Mouse (Mus musculus): Measurements from ENCODE around the gene Golm1. TPM values are rescaled to one million over a fixed set of nuclear protein-coding genes. Genes with fewer than 3 reads are reported as not detected.
"Not testable (repeated sequence)": the region's sequence is repeated elsewhere in the genome, so short reads cannot be mapped to it uniquely, and the experiment has no call there.

Golm1 gene
- polyA plus RNA-seq (2014; fragmentation: Nextera tagmentation; extraction: Ambion mirVana) = 88.0 and 97.5 TPM in 2 replicates

DNA sequence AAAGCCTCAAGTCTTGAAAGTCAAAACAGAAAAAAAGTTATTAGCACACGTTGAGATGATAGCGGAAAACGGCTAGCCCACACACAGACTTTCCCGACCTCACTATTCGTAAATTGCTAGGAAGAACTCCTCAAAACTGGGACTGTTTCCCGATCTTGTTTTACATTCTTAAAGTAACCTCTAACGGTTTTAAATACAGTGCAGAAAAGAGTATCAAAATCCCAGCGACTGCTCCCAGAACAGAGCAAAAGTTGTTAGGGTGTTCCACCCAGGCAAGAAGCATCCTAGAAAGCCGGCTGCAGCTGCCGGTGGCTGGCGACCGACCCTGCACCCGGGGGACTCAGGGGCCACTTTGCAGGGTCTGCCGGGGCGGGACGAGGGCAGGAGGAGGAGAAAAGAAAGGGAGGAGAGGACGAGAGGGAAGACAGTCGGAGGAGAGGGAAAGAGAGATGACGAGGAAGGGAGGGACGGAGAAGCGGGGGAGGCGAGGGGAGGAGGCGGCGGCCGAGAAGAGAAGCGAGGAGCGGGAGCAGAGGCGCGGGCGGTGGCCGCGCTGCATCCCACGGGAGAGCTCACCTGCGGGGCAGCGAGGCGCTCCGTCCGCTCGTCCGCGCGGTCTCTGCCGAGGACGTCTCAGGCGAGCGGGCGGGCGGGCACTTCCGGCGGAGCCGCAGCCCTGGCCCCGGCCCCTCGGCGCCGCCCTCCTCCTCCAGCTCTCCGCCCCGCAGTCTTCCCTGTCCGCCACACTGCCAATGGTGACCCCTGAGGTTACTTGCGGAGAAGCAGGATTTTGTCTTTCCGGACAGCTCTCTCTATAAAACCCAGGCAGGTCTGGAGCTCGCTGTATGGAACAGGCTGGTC, at the start of gene Golm1:
Golm1 (minus strand) TSS at position 661 of the 861 bp plus-strand sequence.
- Histone ChIP-seq H3K4me2 (ENCODE audit: low read depth, low read length) (peak within 1 kb of the TSS; percentile 28), H3K9ac (replicated peaks; ENCODE audit: low read length) (peak within 1 kb of the TSS; percentile 80), H3K4me3 (ENCODE audit: low read depth, low read length) (peak within 1 kb of the TSS; percentile 73), H3K27me3 (ENCODE audit: control insufficient read depth, insufficient read depth, low read length) (no peaks in the 10 kb centered on the region), H3K4me1 (ENCODE audit: control insufficient read depth, insufficient read depth, low read length) (no peaks in the 10 kb centered on the region), H3K36me3 (replicated peaks; ENCODE audit: control insufficient read depth, insufficient read depth, low read depth, low read length) (no peaks in the 10 kb centered on the region), H3K9me3 (replicated peaks; ENCODE audit: control insufficient read depth, low read length) (no peaks in the 10 kb centered on the region), H3K27ac (replicated peaks; ENCODE audit: low read depth, low read length) (peak within 1 kb of the TSS; percentile 86)
- ATAC-seq (replicated peaks; ENCODE audit: insufficient number of reproducible peaks, low FRiP score, low TSS enrichment, low read depth) = peak; percentile 91
- WGBS = 1% methylated on average over 52 of the region's 61 CpGs
- peak; percentile 80 for DNase-seq (ENCODE audit: low spot score)

DNA sequence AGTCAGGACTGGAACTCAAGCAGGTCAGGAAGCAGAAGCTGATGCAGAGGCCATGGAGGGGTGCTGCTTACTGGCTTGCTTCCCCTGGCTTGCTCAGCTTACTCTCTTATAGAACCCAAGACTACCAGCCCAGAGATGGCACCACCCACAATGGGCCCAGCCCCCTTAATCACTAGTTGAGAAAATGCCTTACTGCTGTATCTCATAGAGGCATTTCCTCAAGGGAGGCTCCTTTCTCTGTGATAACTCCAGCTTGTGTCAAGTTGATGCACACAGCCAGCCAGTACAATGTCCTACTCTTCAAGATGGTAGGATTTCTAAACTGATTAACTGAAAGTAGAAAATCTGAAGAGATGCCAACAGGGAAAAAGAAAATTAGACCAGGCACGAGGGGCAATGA, 46.5 kb upstream of the Golm1 start:
- not testable (repeated sequence) for H3K36me3 ChIP-seq (replicated peaks; ENCODE audit: control insufficient read depth, insufficient read depth, low read depth, low read length); H3K9me3 ChIP-seq (replicated peaks; ENCODE audit: control insufficient read depth, low read length); H3K9ac ChIP-seq (replicated peaks; ENCODE audit: low read length); H3K4me3 ChIP-seq (ENCODE audit: low read depth, low read length); H3K4me2 ChIP-seq (ENCODE audit: low read depth, low read length); H3K27me3 ChIP-seq (ENCODE audit: control insufficient read depth, insufficient read depth, low read length); ATAC-seq (replicated peaks; ENCODE audit: insufficient number of reproducible peaks, low FRiP score, low TSS enrichment, low read depth); H3K27ac ChIP-seq (replicated peaks; ENCODE audit: low read depth, low read length); DNase-seq (ENCODE audit: low spot score); H3K4me1 ChIP-seq (ENCODE audit: control insufficient read depth, insufficient read depth, low read length)
- WGBS = 85% methylated on average over 1 of the region's 1 CpGs

DNA sequence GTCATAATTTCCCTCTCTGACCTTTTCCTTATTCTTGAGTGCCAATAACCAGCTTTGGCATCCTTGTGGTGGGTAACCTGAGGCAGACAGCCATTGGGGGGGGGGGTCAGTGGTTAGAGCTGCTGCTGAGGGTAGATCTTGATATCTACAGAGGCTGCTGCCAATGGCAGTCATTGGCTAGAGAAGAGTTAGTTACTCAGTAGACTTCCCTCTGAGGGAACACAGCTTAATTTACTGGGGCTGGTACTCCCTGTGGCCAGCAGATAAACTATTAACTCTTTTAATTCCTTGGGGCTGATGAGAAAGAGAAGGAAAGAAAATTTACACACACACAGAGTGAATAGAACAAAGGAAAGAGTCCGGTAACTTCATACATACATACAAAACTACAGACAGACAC, 43.9 kb upstream of the Golm1 start:
- no peaks in the 10 kb centered on the region for H3K27me3 ChIP-seq (ENCODE audit: control insufficient read depth, insufficient read depth, low read length)
- H3K9me3 ChIP-seq (replicated peaks; ENCODE audit: control insufficient read depth, low read length) = no peaks in the 10 kb centered on the region
- no peak overlapping the region for H3K4me3 ChIP-seq (ENCODE audit: low read depth, low read length)
- no peaks in the 10 kb centered on the region for H3K4me1 ChIP-seq (ENCODE audit: control insufficient read depth, insufficient read depth, low read length)
- H3K9ac ChIP-seq (replicated peaks; ENCODE audit: low read length) = no peak overlapping the region
- no peak overlapping the region for H3K27ac ChIP-seq (replicated peaks; ENCODE audit: low read depth, low read length)
- no peak for DNase-seq (ENCODE audit: low spot score)
- H3K4me2 ChIP-seq (ENCODE audit: low read depth, low read length) = no peak overlapping the region
- ATAC-seq (replicated peaks; ENCODE audit: insufficient number of reproducible peaks, low FRiP score, low TSS enrichment, low read depth) = no peak
- 85% methylated on average over 1 of the region's 1 CpGs for WGBS
- no peaks in the 10 kb centered on the region for H3K36me3 ChIP-seq (replicated peaks; ENCODE audit: control insufficient read depth, insufficient read depth, low read depth, low read length)

DNA sequence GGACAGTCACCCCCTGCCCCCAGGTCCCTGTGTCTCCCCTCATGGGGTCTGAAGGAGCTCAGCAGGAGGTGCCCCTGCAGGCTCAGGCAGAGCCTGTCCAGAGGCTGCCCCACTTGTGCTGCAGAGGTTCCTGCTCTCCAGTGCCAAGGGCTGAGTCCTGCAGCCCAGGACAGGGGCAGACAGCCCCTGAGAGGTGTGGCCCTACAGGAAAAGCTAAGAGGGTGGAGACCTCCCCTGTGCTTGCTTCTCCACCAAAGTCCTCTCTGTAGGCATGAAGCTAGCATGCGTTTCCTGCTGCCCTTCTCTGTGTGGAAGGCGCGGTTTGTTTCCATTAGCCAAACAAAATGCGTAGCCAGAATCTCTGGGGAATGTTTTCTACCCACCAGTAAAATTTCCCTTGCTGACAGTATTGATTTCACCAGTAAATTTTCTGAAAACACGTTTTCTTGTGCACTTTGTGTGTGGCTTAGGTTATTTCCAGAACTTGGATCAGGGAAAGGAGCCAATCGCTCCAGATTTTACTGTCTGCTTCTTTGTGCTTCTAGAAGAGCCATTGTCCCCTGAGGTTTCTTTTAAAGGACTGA, 43.3 kb upstream of the Golm1 start:
- not testable (repeated sequence) for H3K4me1 ChIP-seq (ENCODE audit: control insufficient read depth, insufficient read depth, low read length); DNase-seq (ENCODE audit: low spot score); H3K4me3 ChIP-seq (ENCODE audit: low read depth, low read length); H3K36me3 ChIP-seq (replicated peaks; ENCODE audit: control insufficient read depth, insufficient read depth, low read depth, low read length); H3K4me2 ChIP-seq (ENCODE audit: low read depth, low read length); H3K27ac ChIP-seq (replicated peaks; ENCODE audit: low read depth, low read length); H3K9me3 ChIP-seq (replicated peaks; ENCODE audit: control insufficient read depth, low read length); H3K9ac ChIP-seq (replicated peaks; ENCODE audit: low read length); H3K27me3 ChIP-seq (ENCODE audit: control insufficient read depth, insufficient read depth, low read length)
- peak; percentile 59; the same call in 1 of the 2 replicates for ATAC-seq (replicated peaks; ENCODE audit: insufficient number of reproducible peaks, low FRiP score, low TSS enrichment, low read depth)
- WGBS = 37% methylated on average over 6 of the region's 6 CpGs

DNA sequence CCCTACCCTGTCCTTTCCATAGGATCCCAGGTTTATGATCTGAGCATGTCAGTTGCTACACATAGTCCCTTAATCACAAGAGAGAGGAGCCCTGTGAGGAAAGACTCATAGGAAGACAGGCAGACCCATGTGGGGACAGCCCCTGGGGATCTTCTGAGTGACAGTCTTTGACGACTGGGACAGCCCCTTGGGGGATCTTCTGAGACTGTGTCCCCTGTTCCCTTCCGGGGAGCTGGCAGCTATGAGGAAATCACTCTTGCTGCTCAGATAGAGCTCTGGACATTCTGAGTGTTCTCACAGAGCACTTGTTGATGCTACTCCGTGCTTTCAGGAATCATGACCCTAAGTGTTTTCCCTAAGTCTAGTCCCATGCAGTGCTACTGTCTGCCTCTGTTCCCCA, 38.1 kb upstream of the Golm1 start:
- Histone ChIP-seq H3K36me3 (replicated peaks; ENCODE audit: control insufficient read depth, insufficient read depth, low read depth, low read length) (no peaks in the 10 kb centered on the region), H3K4me3 (ENCODE audit: low read depth, low read length) (no peak overlapping the region), H3K4me1 (ENCODE audit: control insufficient read depth, insufficient read depth, low read length) (no peaks in the 10 kb centered on the region), H3K27ac (replicated peaks; ENCODE audit: low read depth, low read length) (no peak overlapping the region), H3K27me3 (ENCODE audit: control insufficient read depth, insufficient read depth, low read length) (no peaks in the 10 kb centered on the region), H3K9ac (replicated peaks; ENCODE audit: low read length) (no peak overlapping the region), H3K4me2 (ENCODE audit: low read depth, low read length) (no peak overlapping the region), H3K9me3 (replicated peaks; ENCODE audit: control insufficient read depth, low read length) (no peaks in the 10 kb centered on the region)
- 30% methylated on average over 3 of the region's 3 CpGs for WGBS
- ATAC-seq (replicated peaks; ENCODE audit: insufficient number of reproducible peaks, low FRiP score, low TSS enrichment, low read depth) (no peak), DNase-seq (ENCODE audit: low spot score) (no peak)

DNA sequence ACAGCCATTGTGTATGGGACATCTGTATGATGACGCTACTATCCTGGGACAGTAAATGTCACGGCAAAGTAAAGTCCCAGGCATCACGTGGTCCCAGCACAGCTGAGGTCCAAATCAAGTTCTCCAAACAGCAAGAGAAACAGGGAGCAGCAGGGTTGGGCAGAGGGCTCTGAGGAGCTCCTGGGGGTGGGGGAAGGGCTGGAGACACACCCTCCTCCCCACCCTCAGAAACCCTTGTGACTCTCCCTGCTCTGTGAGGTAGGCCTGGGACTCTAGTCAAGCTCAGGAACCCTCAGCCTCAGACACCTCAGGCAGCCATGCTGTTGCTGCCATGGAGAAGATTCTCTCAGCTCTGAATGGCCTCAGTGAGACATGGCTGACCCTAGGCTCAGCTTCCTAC, 36.4 kb upstream of the Golm1 start, which contains the start of gene Spata31d1b:
Spata31d1b (plus strand) TSS at position 301 of the 400 bp plus-strand sequence.
- ATAC-seq (replicated peaks; ENCODE audit: insufficient number of reproducible peaks, low FRiP score, low TSS enrichment, low read depth); H3K4me2 ChIP-seq (ENCODE audit: low read depth, low read length); H3K4me1 ChIP-seq (ENCODE audit: control insufficient read depth, insufficient read depth, low read length); H3K9ac ChIP-seq (replicated peaks; ENCODE audit: low read length); DNase-seq (ENCODE audit: low spot score); H3K36me3 ChIP-seq (replicated peaks; ENCODE audit: control insufficient read depth, insufficient read depth, low read depth, low read length); H3K4me3 ChIP-seq (ENCODE audit: low read depth, low read length); H3K27ac ChIP-seq (replicated peaks; ENCODE audit: low read depth, low read length); H3K9me3 ChIP-seq (replicated peaks; ENCODE audit: control insufficient read depth, low read length); H3K27me3 ChIP-seq (ENCODE audit: control insufficient read depth, insufficient read depth, low read length): not testable (repeated sequence)
- WGBS = 74% methylated on average over 3 of the region's 3 CpGs

DNA sequence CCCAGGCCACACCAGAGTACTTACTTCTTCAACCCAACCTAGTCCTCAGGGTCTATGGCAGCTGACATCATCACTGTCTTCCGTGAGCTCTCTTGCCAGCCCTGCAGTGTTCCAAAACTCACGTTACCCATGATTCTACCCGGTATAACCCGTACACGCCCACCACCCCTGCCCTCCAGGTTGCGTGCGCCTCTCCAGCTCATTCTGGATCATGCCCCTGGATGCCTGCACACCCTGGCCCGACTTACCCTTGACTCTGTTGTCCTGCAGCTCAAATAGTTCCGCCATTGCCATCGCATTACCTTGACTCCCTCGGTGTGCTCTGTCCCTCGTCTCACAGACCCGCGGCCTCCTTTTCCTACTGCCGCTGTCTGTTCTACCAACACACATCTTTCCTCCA, 34.6 kb upstream of the Golm1 start, which contains the start of gene Spata31d1a:
Spata31d1a (minus strand) TSS at position 101 of the 400 bp plus-strand sequence.
- ATAC-seq (replicated peaks; ENCODE audit: insufficient number of reproducible peaks, low FRiP score, low TSS enrichment, low read depth) = no peak
- Histone ChIP-seq H3K4me2 (ENCODE audit: low read depth, low read length) (no peak within 1 kb of the TSS), H3K27ac (replicated peaks; ENCODE audit: low read depth, low read length) (no peak within 1 kb of the TSS), H3K36me3 (replicated peaks; ENCODE audit: control insufficient read depth, insufficient read depth, low read depth, low read length) (no peaks in the 10 kb centered on the region), H3K4me1 (ENCODE audit: control insufficient read depth, insufficient read depth, low read length) (no peaks in the 10 kb centered on the region), H3K4me3 (ENCODE audit: low read depth, low read length) (no peak within 1 kb of the TSS), H3K27me3 (ENCODE audit: control insufficient read depth, insufficient read depth, low read length) (no peaks in the 10 kb centered on the region), H3K9me3 (replicated peaks; ENCODE audit: control insufficient read depth, low read length) (no peaks in the 10 kb centered on the region), H3K9ac (replicated peaks; ENCODE audit: low read length) (no peak within 1 kb of the TSS)
- DNase-seq (ENCODE audit: low spot score) = no peak
- 88% methylated on average over 15 of the region's 15 CpGs for WGBS

DNA sequence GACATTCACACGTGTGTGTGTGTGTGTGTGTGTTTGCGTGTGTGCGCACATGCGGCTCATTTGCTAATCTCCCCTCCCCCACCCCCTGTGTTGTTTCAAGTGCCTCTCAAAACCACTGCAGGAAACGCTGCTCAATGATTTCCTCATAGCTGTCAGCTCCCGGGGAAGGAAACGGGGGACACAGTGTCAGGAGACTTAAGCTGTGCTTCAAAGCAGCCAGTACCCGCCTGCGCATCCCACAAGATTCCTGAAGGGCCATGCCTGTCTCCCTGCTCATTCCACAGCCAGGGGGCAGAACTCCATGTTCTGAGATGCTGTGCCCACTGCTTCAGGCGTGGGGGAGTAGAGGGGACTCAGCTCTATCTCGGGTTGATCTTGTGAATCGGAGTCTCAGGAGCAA, 29.0 kb upstream of the Golm1 start:
- Histone ChIP-seq H3K36me3 (replicated peaks; ENCODE audit: control insufficient read depth, insufficient read depth, low read depth, low read length) (no peaks in the 10 kb centered on the region), H3K27me3 (ENCODE audit: control insufficient read depth, insufficient read depth, low read length) (no peaks in the 10 kb centered on the region), H3K9ac (replicated peaks; ENCODE audit: low read length) (no peak overlapping the region), H3K4me1 (ENCODE audit: control insufficient read depth, insufficient read depth, low read length) (no peaks in the 10 kb centered on the region), H3K27ac (replicated peaks; ENCODE audit: low read depth, low read length) (no peak overlapping the region), H3K4me2 (ENCODE audit: low read depth, low read length) (peak overlapping the region; percentile 13; the same call in 1 of the 2 replicates), H3K4me3 (ENCODE audit: low read depth, low read length) (no peak overlapping the region), H3K9me3 (replicated peaks; ENCODE audit: control insufficient read depth, low read length) (no peaks in the 10 kb centered on the region)
- 43% methylated on average over 12 of the region's 12 CpGs for WGBS
- ATAC-seq (replicated peaks; ENCODE audit: insufficient number of reproducible peaks, low FRiP score, low TSS enrichment, low read depth) (no peak), DNase-seq (ENCODE audit: low spot score) (peak; percentile 41)

Data from embryonic facial prominence, embryonic 11.5 days (tissue).